Mouse (Mus musculus): Measurements from ENCODE around the gene Ccnd3. TPM values are rescaled to one million over a fixed set of nuclear protein-coding genes. Genes with fewer than 3 reads are reported as not detected.
"Not testable (repeated sequence)": the region's sequence is repeated elsewhere in the genome, so short reads cannot be mapped to it uniquely, and the experiment has no call there.

The Ccnd3 gene
- polyA plus RNA-seq, 1 experiment = 63.7 TPM

DNA sequence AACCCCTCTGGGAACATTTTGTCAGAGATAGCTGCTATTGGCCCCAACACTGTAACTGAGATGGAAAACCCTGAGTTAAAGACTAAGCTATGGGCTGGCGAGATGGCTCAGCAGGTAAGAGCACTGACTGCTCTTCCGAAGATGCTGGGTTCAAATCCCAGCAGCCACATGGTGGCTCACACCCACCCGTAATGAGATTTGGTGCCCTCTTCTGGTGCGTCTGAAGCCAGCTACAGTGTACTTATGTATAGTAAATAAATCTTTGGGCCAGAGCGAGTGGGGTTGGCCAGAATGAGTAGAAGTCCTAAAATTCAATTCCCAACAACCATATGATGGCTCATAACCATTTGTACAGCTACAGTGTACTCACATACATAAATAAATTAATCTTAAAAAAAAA is 101.4 kb downstream of the Ccnd3 start:
- WGBS = 62% methylated on average over 5 of the region's 5 CpGs
- no peak for DNase-seq (ENCODE audit: low read depth, low spot score)

DNA sequence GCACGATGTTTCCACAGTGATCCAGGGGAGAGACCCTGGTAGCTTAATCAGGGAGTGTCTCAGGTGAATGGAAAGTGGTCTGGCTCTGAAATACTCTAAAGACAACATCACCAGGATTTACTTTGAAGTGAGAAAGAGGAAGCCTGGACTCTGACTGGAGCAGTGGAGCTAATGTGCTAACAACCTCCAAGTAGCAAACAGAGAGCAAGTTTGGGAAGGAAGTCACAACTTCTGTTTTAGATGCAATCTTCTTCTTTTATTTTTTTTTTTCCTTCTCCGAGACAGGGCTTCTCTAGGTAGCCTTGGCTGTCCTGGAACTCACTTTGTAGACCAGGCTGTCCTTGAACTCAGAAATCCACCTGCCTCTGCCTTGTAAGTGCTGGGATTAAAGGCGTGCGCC is 104.3 kb downstream of the Ccnd3 start:
- 93% methylated on average over 4 of the region's 4 CpGs for WGBS
- DNase-seq (ENCODE audit: low read depth, low spot score) = no peak

DNA sequence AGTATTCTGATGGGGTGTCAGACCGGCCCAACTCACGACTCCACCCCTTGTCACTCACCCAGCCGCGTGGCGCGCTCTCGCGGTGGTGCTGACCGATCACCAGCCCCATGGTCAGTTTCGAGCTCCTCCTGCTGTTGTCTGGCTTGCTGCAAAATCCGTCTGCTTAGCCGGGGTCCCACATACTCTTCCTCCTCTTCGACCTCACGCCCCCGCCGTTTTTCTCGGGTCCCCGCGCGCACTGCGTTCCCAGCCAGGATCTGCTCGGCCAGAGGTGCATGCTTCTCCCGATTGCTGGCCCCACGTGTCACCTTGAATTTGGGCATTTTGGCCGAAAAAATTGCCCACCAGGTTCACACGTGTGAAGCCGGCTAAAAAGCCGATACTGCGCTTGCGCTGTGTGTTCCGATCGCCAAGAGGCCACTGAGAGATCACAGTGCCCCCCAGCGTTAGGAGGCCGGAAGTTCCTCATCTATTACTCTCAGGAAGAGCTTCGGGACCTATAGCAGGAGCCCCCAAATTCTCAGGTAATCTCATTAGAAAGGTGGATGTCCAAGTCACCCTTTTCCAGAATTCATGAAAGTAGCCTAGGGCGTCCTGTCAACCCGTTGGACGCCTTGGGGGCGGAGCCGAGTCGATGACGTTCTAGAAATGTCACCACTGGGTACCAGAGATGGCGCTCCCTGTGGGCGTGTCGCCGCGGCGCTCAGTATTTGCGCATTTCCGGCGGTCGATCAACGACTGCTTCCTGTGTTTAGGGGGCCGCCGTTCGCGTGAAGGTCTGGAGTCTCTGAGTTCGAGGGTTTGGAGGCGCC is 106.2 kb downstream of the Ccnd3 start, which contains the start of the genes Bysl, Med20 and Gm20517:
Gene Bysl (minus strand): TSS at position 644 of the 812 bp plus-strand sequence.
Gene Med20 (plus strand): TSS at position 734 of the 812 bp plus-strand sequence.
Gene Gm20517 (plus strand): TSS at position 741 of the 812 bp plus-strand sequence.
- peak; percentile 81 for DNase-seq (ENCODE audit: low read depth, low spot score)
- under 1% methylated on average over 59 of the region's 59 CpGs for WGBS

DNA sequence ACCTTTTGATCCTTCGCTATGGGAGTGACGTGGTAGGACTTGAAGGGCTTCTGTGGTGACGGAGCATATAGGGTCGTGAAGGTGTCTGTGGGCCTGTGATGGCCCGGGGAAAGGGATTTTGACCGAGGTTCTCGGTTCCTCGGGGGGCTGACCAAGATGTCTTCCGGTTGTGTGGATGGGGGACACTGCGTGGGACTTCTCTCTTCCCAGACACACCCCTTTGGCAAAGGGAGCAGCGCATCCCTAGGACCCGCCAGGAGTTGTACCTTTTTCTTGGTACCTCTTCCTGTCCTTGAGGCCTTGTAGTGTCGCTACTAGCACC is 106.8 kb downstream of the Ccnd3 start:
- DNase-seq (ENCODE audit: low read depth, low spot score) = no peak

DNA sequence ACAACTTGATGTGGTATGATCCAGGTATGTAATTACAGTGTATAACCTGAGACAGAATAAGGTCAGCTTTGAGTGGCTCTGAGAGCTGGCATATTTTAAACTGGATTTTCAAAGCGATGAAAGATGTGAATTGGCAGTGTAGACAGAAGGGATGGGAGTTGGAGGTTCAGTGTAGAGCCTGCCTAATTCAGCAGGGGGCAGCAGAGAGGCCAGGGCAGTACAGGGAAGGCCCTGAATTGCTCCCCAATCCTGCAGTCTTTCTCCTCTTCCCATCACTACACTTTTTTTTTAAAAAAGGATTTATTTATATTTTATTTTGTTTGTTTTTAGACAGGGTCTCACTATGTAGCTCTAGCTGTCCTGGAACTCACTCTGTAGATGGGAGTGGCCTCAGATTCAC is 109.2 kb downstream of the Ccnd3 start:
- no peak for DNase-seq (ENCODE audit: low read depth, low spot score)
- WGBS = 71% methylated on average over 1 of the region's 1 CpGs

More for the DNA sequence above, 106.8 kb downstream of the Ccnd3 start:
- WGBS = under 1% methylated on average over 13 of the region's 13 CpGs

DNA sequence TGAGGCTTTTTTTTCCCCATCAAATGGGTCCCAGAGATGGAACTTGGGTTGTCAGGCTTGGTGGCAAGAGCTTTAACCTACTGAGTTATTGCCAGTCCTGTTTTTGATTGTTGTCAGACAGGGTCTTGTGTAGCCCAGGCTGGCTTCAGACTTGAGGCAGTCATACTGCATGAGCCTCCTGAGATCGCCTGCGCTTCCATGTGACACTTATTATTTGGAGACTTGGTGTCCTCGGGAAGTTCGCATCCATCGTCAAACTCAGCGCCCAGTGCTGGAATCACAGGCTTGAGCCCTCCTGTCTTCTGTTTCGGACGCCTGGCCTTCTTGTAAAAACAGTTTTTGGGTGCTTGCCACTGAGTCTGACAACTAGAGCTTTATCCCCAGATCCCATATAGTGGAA is 111.3 kb downstream of the Ccnd3 start:
- WGBS = 88% methylated on average over 8 of the region's 8 CpGs
- DNase-seq (ENCODE audit: low read depth, low spot score) = no peak

DNA sequence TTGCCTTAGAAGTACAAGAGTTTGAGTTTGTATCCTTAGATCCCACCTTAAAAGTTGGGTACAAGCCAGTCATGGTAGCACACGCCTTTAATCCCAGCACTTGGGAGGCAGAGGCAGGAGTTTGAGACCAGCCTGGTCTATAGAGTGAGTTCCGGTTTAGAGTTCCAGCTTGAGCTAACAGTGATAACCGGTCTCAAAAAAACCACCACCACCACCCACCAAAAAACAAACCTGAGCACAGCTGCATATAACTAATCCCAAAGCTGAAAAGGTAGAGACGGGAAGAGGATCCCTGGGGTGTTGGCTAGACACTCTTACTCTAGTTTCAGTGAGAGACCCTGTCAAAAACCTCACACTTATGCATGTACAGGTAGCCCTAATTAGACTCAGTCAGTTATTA is 111.8 kb downstream of the Ccnd3 start:
- WGBS = 93% methylated on average over 4 of the region's 4 CpGs
- DNase-seq (ENCODE audit: low read depth, low spot score) = no peak

DNA sequence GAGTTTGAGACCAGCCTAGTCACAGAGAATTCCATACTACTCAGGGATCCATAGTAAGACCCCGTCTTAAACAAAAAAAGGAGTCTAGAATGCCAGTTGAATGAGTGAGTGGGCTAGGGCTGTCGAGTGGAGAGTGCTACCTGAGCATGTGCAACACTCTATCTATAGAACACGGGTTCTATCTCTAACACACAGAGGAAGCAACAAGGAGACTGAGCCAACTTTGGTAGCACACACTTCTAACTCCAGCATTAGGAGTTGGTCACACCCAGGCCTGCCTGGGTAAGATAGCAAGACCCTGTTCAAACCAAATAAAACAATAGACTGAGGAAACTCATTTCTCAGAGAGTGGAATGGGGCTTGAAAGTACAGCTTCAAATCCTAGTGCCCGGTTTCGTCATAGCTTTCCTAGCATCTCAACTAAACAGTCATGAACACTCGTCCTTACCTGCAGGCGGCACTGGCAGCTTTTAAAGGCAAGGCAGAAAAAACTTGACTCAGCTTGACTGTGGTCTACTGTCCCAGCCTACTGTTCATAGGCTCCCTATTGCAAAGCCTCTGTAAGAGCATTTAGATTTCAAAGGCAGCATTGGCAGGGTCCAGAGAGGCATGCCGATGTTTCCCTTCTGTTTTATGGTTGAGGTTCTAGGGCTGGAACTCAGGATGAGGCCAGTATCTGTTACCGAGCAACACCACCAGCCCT is 112.9 kb downstream of the Ccnd3 start:
- no peak for DNase-seq (ENCODE audit: low read depth, low spot score)
- 89% methylated on average over 9 of the region's 9 CpGs for WGBS

DNA sequence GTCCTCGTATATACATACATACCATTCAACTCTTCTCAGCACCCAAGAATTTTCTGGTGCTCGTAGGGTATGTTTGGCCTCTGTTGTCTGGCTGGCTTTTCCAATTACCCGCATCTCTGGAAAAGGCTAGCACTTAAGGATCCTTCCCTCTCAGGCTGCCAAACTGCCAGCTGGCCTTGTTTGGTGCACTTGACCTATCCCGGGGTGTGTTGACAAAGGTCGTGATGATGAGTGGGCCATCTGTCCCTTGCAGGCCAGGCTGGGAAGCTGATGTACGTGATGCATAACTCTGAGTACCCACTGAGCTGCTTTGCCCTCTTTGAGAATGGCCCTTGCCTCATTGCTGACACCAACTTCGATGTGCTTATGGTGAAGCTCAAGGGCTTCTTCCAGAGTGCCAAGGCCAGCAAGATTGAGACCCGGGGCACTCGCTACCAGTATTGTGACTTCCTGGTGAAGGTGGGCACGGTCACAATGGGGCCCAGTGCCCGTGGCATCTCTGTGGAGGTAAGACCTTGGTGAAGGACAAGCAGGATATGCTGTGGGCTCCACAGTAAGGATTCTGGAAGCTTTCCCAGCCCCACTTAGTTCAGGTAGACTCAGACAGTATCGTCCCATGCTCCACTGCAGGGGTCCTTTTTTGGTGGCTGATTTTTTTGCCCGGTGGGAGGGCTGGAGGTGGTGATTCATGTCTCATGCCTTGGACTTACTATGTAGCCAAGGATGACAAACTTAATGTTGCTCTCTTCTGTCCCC is 113.9 kb downstream of the Ccnd3 start:
- WGBS = 85% methylated on average over 13 of the region's 13 CpGs
- DNase-seq (ENCODE audit: low read depth, low spot score) = no peak

DNA sequence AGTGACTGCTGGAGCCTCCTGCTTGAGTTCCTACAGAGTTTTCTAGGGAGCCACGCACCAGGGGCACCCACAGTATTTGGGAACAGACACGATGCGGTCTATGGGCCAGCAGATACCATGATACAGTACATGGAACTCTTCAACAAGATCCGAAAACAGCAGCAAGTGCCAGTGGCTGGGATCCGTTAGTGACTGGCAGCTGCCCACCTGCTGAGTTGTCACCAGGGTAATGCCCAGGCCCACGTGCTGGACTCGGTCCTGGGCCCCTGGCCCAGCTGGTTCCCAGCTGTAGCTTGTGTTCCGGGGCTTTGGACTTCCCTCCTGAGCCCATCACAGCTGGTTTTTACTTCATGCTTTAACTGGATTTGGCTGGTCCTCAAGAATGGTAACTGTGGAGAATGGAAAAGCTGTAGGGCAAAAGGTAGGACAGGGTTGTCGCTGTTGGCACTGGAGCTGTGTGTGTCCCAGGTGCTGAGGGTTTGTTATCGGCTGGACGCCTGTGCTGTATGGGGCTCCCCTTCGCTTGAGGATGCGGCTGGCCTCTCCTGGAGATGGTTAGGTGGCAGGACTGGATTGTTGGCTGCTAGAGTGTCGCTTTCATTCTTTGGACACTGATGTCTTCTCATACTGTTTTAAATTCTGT is 118.2 kb downstream of the Ccnd3 start:
- 95% methylated on average over 14 of the region's 14 CpGs for WGBS
- DNase-seq (ENCODE audit: low read depth, low spot score) = no peak

DNA sequence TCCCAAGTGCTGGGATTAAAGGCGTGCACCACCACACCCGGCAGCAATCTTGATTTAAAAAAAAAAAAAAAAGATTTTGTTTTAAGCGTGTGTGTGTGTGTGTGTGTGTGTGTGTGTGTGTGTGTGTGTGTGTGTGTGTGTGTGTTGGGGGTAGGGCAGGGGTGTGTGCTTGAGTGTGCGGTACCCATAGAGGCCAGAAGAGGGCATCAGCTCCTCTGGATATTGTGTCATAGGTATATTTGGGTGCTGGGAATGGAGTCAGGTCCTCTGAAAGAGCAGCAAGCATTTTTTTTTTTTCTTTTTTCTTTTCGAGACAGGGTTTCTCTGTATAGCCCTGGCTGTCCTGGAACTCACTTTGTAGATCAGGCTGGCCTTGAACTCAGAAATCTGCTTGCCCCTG is 119.7 kb downstream of the Ccnd3 start:
- WGBS = 88% methylated on average over 5 of the region's 5 CpGs
- DNase-seq (ENCODE audit: low read depth, low spot score) = not testable (repeated sequence)

DNA sequence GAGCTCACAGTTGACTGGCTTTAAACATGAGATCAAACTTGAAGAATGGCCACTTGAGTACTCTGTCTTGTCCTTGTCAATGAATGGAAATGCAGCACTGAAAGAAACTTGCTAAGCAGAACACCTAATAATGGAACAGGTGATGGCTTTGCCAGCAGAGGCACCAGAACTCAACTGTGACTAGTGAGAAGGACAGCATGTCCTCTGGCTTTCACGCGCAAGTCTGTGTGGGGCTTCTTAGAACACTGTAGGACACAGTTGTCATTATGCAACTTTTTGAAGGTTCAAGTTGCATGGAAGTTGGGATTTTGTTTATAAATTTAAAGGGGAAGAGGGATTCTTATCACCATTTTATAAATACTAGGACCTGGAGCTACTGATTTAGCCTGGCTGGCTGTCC is 120.2 kb downstream of the Ccnd3 start:
- DNase-seq (ENCODE audit: low read depth, low spot score) = no peak
- WGBS = 97% methylated on average over 2 of the region's 2 CpGs

DNA sequence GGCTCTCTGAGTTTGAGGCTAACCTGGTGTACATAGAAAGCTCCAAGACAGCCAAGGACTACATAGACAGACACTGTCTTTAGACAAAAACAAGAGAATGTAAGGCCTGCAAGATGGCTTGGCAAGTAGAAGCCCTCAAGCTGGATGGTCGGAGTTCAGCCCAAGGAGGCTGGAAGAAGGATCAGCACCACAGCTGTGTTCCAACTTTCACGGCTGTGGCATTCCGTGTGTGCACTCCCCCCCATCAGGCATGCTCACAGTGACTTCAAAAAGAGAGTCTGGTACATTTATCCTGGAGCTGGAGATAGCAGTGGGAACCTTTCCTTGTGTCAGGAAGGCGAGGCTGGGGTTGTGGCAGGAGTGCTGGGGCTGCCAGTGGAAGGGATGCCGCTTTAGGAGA is 121.2 kb downstream of the Ccnd3 start:
- no peak for DNase-seq (ENCODE audit: low read depth, low spot score)
- 85% methylated on average over 5 of the region's 5 CpGs for WGBS

DNA sequence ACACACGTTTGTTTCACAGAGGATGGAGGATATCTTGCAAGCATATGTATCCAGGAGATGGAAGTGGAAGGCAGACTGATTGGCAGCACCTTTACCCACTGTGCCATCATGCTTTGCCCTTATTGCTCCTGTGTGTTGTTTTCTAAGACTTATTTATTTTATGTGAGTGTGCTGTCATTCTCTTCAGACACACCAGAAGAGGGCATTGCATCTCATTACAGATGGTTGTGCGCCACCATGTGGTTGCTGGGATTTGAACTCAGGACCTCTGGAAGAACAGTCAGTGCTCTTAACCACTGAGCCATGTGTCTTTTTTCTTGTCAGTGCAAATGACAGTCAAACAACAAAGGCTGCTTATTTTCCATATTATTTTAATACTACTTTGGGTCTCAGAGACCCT is 122.9 kb downstream of the Ccnd3 start:
- no peak for DNase-seq (ENCODE audit: low read depth, low spot score)
- WGBS = 67% methylated on average over 2 of the region's 2 CpGs

DNA sequence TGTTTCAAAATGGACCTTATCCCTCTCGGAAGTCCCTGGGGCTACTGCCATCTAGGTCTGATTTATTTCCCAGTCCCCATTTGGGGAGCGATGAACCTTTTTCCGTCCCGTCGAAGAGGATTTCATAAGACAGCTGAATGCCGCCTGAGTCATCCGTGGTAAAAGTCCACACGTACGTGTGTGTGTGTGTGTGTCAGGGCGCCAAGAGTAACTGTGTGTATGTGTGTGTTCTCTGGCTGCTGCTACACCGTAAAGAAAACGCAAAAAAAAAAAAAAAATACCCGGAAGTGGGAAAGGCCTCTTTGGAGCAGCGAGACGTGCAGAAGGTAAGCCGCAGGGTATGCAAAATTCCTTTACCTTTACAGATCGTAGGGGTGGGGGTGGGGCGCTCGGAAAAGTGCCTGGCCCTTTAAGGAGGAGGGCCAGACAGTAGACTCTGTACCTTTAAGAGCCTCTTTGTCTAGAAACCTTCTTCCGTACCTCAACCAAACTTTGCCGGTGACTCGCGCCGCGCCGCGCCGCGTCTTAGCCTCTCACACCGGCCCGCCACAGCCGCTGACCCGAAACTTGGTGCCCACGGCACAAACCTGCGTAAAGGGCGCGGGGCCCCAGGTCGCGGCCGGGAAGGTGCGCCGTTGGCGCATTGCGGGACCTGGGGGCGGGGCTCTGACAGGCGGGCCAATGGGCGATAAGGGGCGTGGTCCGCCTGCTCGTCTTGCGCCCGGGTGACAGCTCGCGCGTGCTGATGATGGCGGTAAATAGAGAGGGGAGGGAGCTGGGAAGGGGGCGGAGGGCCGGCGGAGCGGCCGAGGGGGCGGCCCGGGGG is 124.2 kb downstream of the Ccnd3 start:
- under 1% methylated on average over 62 of the region's 63 CpGs for WGBS
- peak; percentile 54 for DNase-seq (ENCODE audit: low read depth, low spot score)

DNA sequence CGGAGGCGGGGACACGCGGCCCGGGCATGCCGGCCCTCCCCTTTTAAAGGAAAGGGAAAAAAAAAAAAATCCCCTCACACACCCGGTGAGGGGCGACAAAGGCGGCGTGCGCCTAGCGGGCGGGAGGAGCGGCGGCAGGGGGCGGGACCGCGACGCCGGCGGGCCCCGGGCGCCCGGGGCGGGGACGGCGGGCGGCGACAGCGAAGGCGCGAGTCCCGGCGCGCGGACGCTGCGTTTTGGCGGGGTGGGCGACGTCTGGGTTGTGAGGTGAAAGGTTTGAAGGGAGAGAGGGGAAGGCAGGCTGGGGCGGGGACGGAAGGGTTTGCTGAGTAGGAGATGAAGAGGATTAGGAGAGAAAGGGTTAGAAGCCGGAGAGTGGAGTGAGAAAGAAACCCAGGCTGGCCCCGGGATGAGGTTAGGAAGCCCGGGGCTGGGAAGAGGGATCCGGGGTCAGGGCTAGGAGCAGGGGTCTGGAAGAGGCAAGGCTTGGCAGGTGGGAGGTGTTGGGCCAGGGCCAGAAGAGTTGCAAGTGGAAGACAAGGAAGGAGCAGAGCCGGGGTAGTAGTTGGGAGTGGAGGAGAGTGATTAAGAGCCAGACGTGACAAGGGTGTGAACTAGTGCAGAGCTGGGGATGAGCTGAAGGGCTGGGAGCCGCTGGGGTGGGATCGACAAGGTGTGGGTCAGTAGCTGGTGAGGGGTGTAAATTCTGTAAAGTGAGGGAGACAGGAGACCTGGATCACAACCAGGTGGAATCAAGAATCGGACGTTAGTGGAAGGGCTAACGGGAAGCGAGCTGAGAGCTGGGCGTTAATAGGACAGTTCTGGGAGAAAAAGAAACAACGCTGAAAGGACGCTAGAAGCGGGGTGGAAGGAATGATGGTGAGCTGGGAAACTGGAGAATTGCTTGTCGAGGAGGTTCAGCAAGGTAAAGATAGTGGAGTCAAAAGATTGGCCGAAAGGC is 125.1 kb downstream of the Ccnd3 start:
- 1% methylated on average over 61 of the region's 61 CpGs for WGBS
- DNase-seq (ENCODE audit: low read depth, low spot score) = no peak

DNA sequence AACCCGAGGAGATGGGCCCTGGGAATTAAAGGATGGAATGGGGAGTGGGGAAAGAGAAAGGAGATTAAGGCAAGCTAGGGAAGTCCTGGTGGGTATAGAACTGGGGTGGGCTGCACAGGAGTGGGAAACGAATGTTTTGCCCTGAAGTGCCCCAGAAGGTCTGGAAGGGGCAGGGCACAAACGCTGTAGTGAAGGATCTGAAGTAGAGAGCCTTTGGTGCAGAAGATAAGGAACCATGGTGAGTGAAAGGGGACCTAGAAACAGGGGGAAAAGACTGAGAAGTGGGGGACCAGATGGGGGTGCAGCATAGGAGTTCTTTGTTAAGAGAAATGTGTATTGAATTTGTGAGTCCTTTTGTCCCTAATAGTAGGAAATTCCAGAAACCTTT is 125.8 kb downstream of the Ccnd3 start, which contains the start of gene Usp49:
Gene Usp49 (plus strand): TSS at position 13 of the 388 bp plus-strand sequence.
- WGBS = 1% methylated on average over 3 of the region's 3 CpGs

More for the DNA sequence above, 125.8 kb downstream of the Ccnd3 start, which contains the start of gene Usp49:
- no peak for DNase-seq (ENCODE audit: low read depth, low spot score)
